Mouse (Mus musculus): ENCODE measurements around the gene Aldh3a2. TPM values are rescaled to one million over a fixed set of nuclear protein-coding genes. Genes with fewer than 3 reads are reported as not detected.
"Not testable (repeated sequence)": the region's sequence is repeated elsewhere in the genome, so short reads cannot be mapped to it uniquely, and the experiment has no call there.

The Aldh3a2 gene
- polyA plus RNA-seq, 1 experiment, result 98.8 TPM

- not testable (repeated sequence) for DNase-seq (ENCODE audit: low read depth)
Observed at GRCm38 (mm10) chr11:61173477-61173876, 93.8 kb downstream of the Aldh3a2 start.

Other genes starting within 250 kb of the Aldh3a2 start
- gene Kcnj12, start 244.9 kb downstream of the Aldh3a2 start, polyA plus RNA-seq (2012; rRNA removed), result 4.0 and 7.3 TPM in 2 replicates
- gene Tnfrsf13b, start 140.7 kb downstream of the Aldh3a2 start, polyA plus RNA-seq (2012; rRNA removed), result 3.1 and 5.0 TPM in 2 replicates
- 44.6 and 70.2 TPM in 2 replicates for gene Usp22, start 92.4 kb downstream of the Aldh3a2 start, polyA plus RNA-seq (2012; rRNA removed)
- 7.1 and 8.0 TPM in 2 replicates for gene Aldh3a1, start 59.9 kb downstream of the Aldh3a2 start, polyA plus RNA-seq (2012; rRNA removed)
- 1.8 and 2.8 TPM in 2 replicates for gene Slc47a2, start 75.4 kb upstream of the Aldh3a2 start, polyA plus RNA-seq (2012; rRNA removed)
- 3.4 and 4.1 TPM in 2 replicates for gene Slc47a1, start 110.9 kb upstream of the Aldh3a2 start, polyA plus RNA-seq (2012; rRNA removed)
- gene Rnf112, start 186.7 kb upstream of the Aldh3a2 start, polyA plus RNA-seq (2012; rRNA removed), result 0.26 and 0.66 TPM in 2 replicates
- gene Mfap4, start 218.0 kb upstream of the Aldh3a2 start, polyA plus RNA-seq (2012; rRNA removed), result 180 and 229 TPM in 2 replicates
- 19.7 and 21.7 TPM in 2 replicates for gene Mapk7, start 226.9 kb upstream of the Aldh3a2 start, polyA plus RNA-seq (2012; rRNA removed)
- 32.2 and 37.9 TPM in 2 replicates for gene B9d1, start 237.7 kb upstream of the Aldh3a2 start, polyA plus RNA-seq (2012; rRNA removed)

Measured in gonadal fat pad, adult 2 months (tissue).